Mouse (Mus musculus) lung, embryonic 14.5 days (tissue): ENCODE measurements around the gene Tmem262. TPM values are rescaled to one million over a fixed set of nuclear protein-coding genes. Genes with fewer than 3 reads are reported as not detected.
"Not testable (repeated sequence)": the region's sequence is repeated elsewhere in the genome, so short reads cannot be mapped to it uniquely, and the experiment has no call there.

ENCODE experiments used
- ATAC-seq: fragments of 200-750 bp; cut with Nextera tagmentation; 2 replicates; pipeline ENCODE4 v1.8.0; 2017; ENCODE audit warnings: mild to moderate bottlenecking, moderate TSS enrichment, moderate library complexity; ENCODE audit not compliant: insufficient read depth
- DNase-seq: peaks from one replicate; pipeline ENCODE4 v3.0.0-alpha.2; 2015
- H3K27ac ChIP-seq: fragments of 300-500 bp; sonication (generic); 2 replicates; pipeline ENCODE4 v1.5.1; 2014; ENCODE audit warnings: low read depth, mild to moderate bottlenecking, moderate library complexity
- H3K27me3 ChIP-seq: fragments of 300-500 bp; sonication (generic); 2 replicates; pipeline ENCODE4 v1.6.1; 2014; ENCODE audit warnings: low read length, control low read depth; ENCODE audit not compliant: insufficient read depth
- H3K36me3 ChIP-seq: fragments of 300-500 bp; sonication (generic); 2 replicates; pipeline ENCODE4 v1.6.1; 2014; ENCODE audit warnings: control low read depth; ENCODE audit not compliant: insufficient read depth
- H3K4me1 ChIP-seq: fragments of 300-500 bp; sonication (generic); 2 replicates; pipeline ENCODE4 v1.6.1; 2014; ENCODE audit warnings: antibody characterized with exemption, control low read depth; ENCODE audit not compliant: insufficient read depth
- H3K4me2 ChIP-seq: fragments of 300-500 bp; sonication (generic); 2 replicates; pipeline ENCODE4 v1.6.1; 2014; ENCODE audit warnings: mild to moderate bottlenecking
- H3K4me3 ChIP-seq: fragments of 300-500 bp; sonication (generic); 2 replicates; pipeline ENCODE4 v1.5.1; 2014; ENCODE audit warnings: low read depth, low read length
- H3K9ac ChIP-seq: fragments of 300-500 bp; sonication (generic); 2 replicates; pipeline ENCODE4 v1.6.1; 2014
- H3K9me3 ChIP-seq: fragments of 300-500 bp; sonication (generic); 2 replicates; pipeline ENCODE4 v1.6.1; 2016; ENCODE audit warnings: low read depth, low read length, control low read depth
- CTCF ChIP-seq: IDR thresholded peaks from 2 replicates; pipeline ENCODE4 v1.5.1; 2016; ENCODE audit warnings: antibody characterized with exemption, low read depth
- WGBS: fragments of 180-500 bp; shearing (Covaris S2); extraction: QIAGEN DNeasy Blood & Tissue Kit; methylation state at CpG from one replicate; pipeline ENCODE4 v1.1.7; 2014; 5-methylcytosine and 5-hydroxymethylcytosine counted together
- polyA plus RNA-seq: library from polyadenylated mRNA; unstranded; fragments of >200 nt; fragmentation: Nextera tagmentation; extraction: Ambion mirVana; gene quantifications from 2 replicates; pipeline ENCODE4 v1.2.1, GENCODE M21; 2014

Gene Tmem262
- polyA plus RNA-seq, 1 experiment from 2014 or later, result not detected

- peak; percentile 79 for DNase-seq
- H3K36me3 ChIP-seq, result peaks cover 13% of the 10 kb centered on the region
- peak; percentile 52 for TF ChIP-seq CTCF
- not testable (repeated sequence) for H3K4me2 ChIP-seq, H3K4me3 ChIP-seq, H3K27me3 ChIP-seq, ATAC-seq, H3K9me3 ChIP-seq, H3K27ac ChIP-seq, H3K9ac ChIP-seq, H3K4me1 ChIP-seq
- 42% methylated on average over 4 of the region's 4 CpGs for WGBS
Observed at GRCm38 (mm10) chr19:6044102-6044501, 35.7 kb upstream of the Tmem262 start.

- Histone ChIP-seq H3K9me3 (no peaks in the 10 kb centered on the region), H3K27me3 (no peaks in the 10 kb centered on the region), H3K36me3 (peaks cover 28% of the 10 kb centered on the region), H3K4me1 (peaks cover 6% of the 10 kb centered on the region; the same call in 1 of the 2 replicates), H3K4me2 (peak overlapping the region; percentile 78), H3K27ac (peak overlapping the region; percentile 99), H3K9ac (peak overlapping the region; percentile 92), H3K4me3 (peak overlapping the region; percentile 94)
- no peak for TF ChIP-seq CTCF
- DNase-seq (peak; percentile 70), ATAC-seq (peak; percentile 29; the same call in 1 of the 2 replicates)
- WGBS, result 14% methylated on average over 20 of the region's 20 CpGs
Observed at GRCm38 (mm10) chr19:6045366-6046293, 34.2 kb upstream of the Tmem262 start.

GRCm38 (mm10) chr19:6046294-6047153 is 33.3 kb upstream of the Tmem262 start, which contains the start of gene Syvn1:
Syvn1 (plus strand) TSS chr19:6046576.
- H3K4me1 ChIP-seq, result peaks cover 6% of the 10 kb centered on the region; the same call in 1 of the 2 replicates
- peak within 1 kb of the TSS; percentile 99 for H3K27ac ChIP-seq
- H3K36me3 ChIP-seq, result peaks cover 37% of the 10 kb centered on the region
- under 1% methylated on average over 65 of the region's 65 CpGs for WGBS
- H3K27me3 ChIP-seq, result no peaks in the 10 kb centered on the region
- peak within 1 kb of the TSS; percentile 94 for H3K4me3 ChIP-seq
- TF ChIP-seq CTCF, result no peak
- DNase-seq, result peak; percentile 97
- H3K4me2 ChIP-seq, result peak within 1 kb of the TSS; percentile 78
- peak; percentile 91 for ATAC-seq
- H3K9me3 ChIP-seq, result no peaks in the 10 kb centered on the region
- peak within 1 kb of the TSS; percentile 92 for H3K9ac ChIP-seq

GRCm38 (mm10) chr19:6047154-6047898 is 32.5 kb upstream of the Tmem262 start:
- ATAC-seq, result peak; percentile 11
- H3K9me3 ChIP-seq, result no peaks in the 10 kb centered on the region
- H3K27me3 ChIP-seq, result no peaks in the 10 kb centered on the region
- TF ChIP-seq CTCF, result peak; percentile 7; the same call in 1 of the 2 replicates
- peaks cover 45% of the 10 kb centered on the region for H3K36me3 ChIP-seq
- WGBS, result 1% methylated on average over 44 of the region's 44 CpGs
- peaks cover 6% of the 10 kb centered on the region; the same call in 1 of the 2 replicates for H3K4me1 ChIP-seq
- H3K27ac ChIP-seq, result peak overlapping the region; percentile 99
- no peak for DNase-seq
- peak overlapping the region; percentile 78 for H3K4me2 ChIP-seq
- peak overlapping the region; percentile 94 for H3K4me3 ChIP-seq
- peak overlapping the region; percentile 92 for H3K9ac ChIP-seq

GRCm38 (mm10) chr19:6047899-6048166 is 32.0 kb upstream of the Tmem262 start:
- peaks cover 6% of the 10 kb centered on the region; the same call in 1 of the 2 replicates for H3K4me1 ChIP-seq
- peak overlapping the region; percentile 94 for H3K4me3 ChIP-seq
- TF ChIP-seq CTCF, result no peak
- H3K9me3 ChIP-seq, result no peaks in the 10 kb centered on the region
- H3K9ac ChIP-seq, result peak overlapping the region; percentile 92
- peak overlapping the region; percentile 78 for H3K4me2 ChIP-seq
- ATAC-seq, result no peak
- DNase-seq, result no peak
- H3K27ac ChIP-seq, result 0 out of 2 replicates have a peak overlapping the region, but pooled peaks have one; percentile 99
- H3K36me3 ChIP-seq, result peaks cover 50% of the 10 kb centered on the region
- WGBS, result 75% methylated on average over 8 of the region's 8 CpGs
- no peaks in the 10 kb centered on the region for H3K27me3 ChIP-seq

- no peaks in the 10 kb centered on the region for H3K27me3 ChIP-seq
- H3K27ac ChIP-seq, result no peak overlapping the region
- no peak for TF ChIP-seq CTCF
- peaks cover 6% of the 10 kb centered on the region; the same call in 1 of the 2 replicates for H3K4me1 ChIP-seq
- 87% methylated on average over 11 of the region's 11 CpGs for WGBS
- peaks cover 60% of the 10 kb centered on the region for H3K36me3 ChIP-seq
- no peak overlapping the region; the same call in 1 of the 2 replicates for H3K4me2 ChIP-seq
- H3K9ac ChIP-seq, result no peak overlapping the region
- no peak overlapping the region for H3K4me3 ChIP-seq
- H3K9me3 ChIP-seq, result no peaks in the 10 kb centered on the region
- DNase-seq (no peak), ATAC-seq (no peak)
Observed at GRCm38 (mm10) chr19:6048681-6049410, 31.0 kb upstream of the Tmem262 start.
